Comparison of ENCODE assay signal across 19 mouse cellular contexts in the genomic region with DNA sequence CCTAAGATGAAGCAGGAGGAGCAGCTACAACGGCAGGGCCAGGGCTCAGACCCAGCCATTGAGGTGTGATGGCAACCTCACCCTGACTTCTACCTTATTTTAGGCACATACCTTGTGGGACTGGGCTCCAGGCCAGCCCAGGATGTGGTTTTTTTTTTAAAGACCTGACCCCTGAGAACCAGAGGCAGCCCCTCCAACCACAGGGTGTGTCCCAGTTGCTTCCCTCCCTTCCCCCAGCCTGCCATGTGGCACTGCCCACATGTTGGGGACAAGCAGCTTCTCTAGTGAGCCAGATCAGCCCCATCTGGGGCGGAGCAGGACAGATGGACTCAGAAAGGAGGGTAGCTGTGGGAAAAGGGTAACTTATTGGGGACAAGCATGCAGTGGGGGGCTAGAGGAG. TPM values are rescaled to one million over a fixed set of nuclear protein-coding genes. Genes with fewer than 3 reads are reported as not detected.
DNase-seq lines count a peak whose midpoint lies in the region; ATAC-seq and TF ChIP-seq lines count a peak whose summit lies in the region.
"Had no signal": no experiment of that assay in that cellular context is flagged by ENCODE, and none has a peak within 500 bp of the region (broad histone marks: within the 10 kb centered on the region; RNA-seq: fewer than 3 reads in every experiment).

No protein-coding gene starts in this region.

- ATAC-seq in erythroblast, adult 5-6 weeks (replicated peaks; ENCODE audit: low FRiP score, poor library complexity, severe bottlenecking) = no peak
- ATAC-seq in hindbrain, postnatal 0 days = no peak
- ATAC-seq: forebrain, embryonic 15.5 days; hindbrain, embryonic 16.5 days; Patski had no signal

- no peak overlapping the region for H3K27ac ChIP-seq in hindbrain, postnatal 0 days
- H3K27ac ChIP-seq: forebrain, embryonic 15.5 days; neural tube, embryonic 15.5 days had no signal

- DNase-seq in cerebellum, adult 9-11 months = peak; percentile 51
- DNase-seq in cerebellum, postnatal 4 days (ENCODE audit: low spot score in 2 of 2) = no peak
- DNase-seq in right cerebral cortex, adult 18-20 months = peak; percentile 25
- DNase-seq in right cerebral cortex, postnatal 25 days = no peak
- DNase-seq in induced T-regulatory cell, adult 2 months (ENCODE audit: low read depth) = peak; percentile 63
- DNase-seq in natural killer cell, adult 2 months (ENCODE audit: low spot score in 2 of 2) = peak; percentile 53 to 62
- no peak for DNase-seq in hindbrain, postnatal 0 days (ENCODE audit: low spot score)
- DNase-seq: cerebellum, postnatal 25 days; heart, postnatal 36 days; kidney, adult 8-10 months; kidney, postnatal 36 days; lung, postnatal 36 days had no signal

- H3K4me3 ChIP-seq in hindbrain, postnatal 0 days (ENCODE audit: low read length) = no peak overlapping the region
- H3K4me3 ChIP-seq: forebrain, embryonic 15.5 days; heart, embryonic 12.5 days; neural tube, embryonic 15.5 days had no signal

- no peaks in the 10 kb centered on the region; the same call in 1 of the 2 replicates for H3K4me1 ChIP-seq in hindbrain, postnatal 0 days (ENCODE audit: insufficient read depth, low read length)

- H3K9ac ChIP-seq in hindbrain, postnatal 0 days (replicated peaks; ENCODE audit: low read length) = no peak overlapping the region
- H3K9ac ChIP-seq: forebrain, embryonic 15.5 days; heart, embryonic 12.5 days; neural tube, embryonic 15.5 days had no signal

- no peak overlapping the region for H3K4me2 ChIP-seq in hindbrain, postnatal 0 days (ENCODE audit: low read depth, low read length)
- H3K4me2 ChIP-seq: forebrain, embryonic 15.5 days; heart, embryonic 12.5 days; midbrain, embryonic 11.5 days; neural tube, embryonic 15.5 days had no signal

- 87% methylated on average over 2 of the region's 2 CpGs for WGBS in hindbrain, postnatal 0 days

- H3K9me3 ChIP-seq in hindbrain, postnatal 0 days (ENCODE audit: low read length) = no peaks in the 10 kb centered on the region
- H3K9me3 ChIP-seq: forebrain, embryonic 15.5 days; heart, embryonic 12.5 days; neural tube, embryonic 15.5 days had no signal

- peaks cover 8% of the 10 kb centered on the region; the same call in 1 of the 2 replicates for H3K36me3 ChIP-seq in hindbrain, postnatal 0 days (ENCODE audit: insufficient read depth, low read length)

- H3K27me3 ChIP-seq in hindbrain, postnatal 0 days (ENCODE audit: insufficient read depth, low read length) = no peaks in the 10 kb centered on the region
- H3K27me3 ChIP-seq: forebrain, embryonic 15.5 days; heart, embryonic 12.5 days; neural tube, embryonic 15.5 days; Patski had no signal

- TF ChIP-seq CTCF in hindbrain, postnatal 0 days (IDR thresholded peaks at IDR 0.05; ENCODE audit: low read depth) = no peak

RNA-seq across cellular contexts. Expression of gene Rom1, which starts 2.4 kb away (rescaled TPM):
- total RNA-seq in erythroblast, adult 5-6 weeks (2015; ENCODE audit: low replicate concordance) = 1.2 TPM in 1 of 2 replicates, not detected in the other
- 1.7 and 3.0 TPM in 2 replicates for total RNA-seq in erythroblast, adult 5-6 weeks (2017; ENCODE audit: low replicate concordance)
- total RNA-seq in hindbrain, postnatal 0 days (2014; rRNA removed) = 5.7 and 6.0 TPM in 2 replicates
- polyA plus RNA-seq in hindbrain, postnatal 0 days (2015; fragmentation: Nextera tagmentation; extraction: Ambion mirVana) = 3.5 and 4.0 TPM in 2 replicates

RNA-seq across cellular contexts. Expression of gene Eml3, which starts 2.6 kb away (rescaled TPM):
- 1.7 and 4.8 TPM in 2 replicates for total RNA-seq in erythroblast, adult 5-6 weeks (2015; ENCODE audit: low replicate concordance)
- total RNA-seq in erythroblast, adult 5-6 weeks (2017; ENCODE audit: low replicate concordance) = 6.3 and 8.3 TPM in 2 replicates
- 8.3 and 8.6 TPM in 2 replicates for total RNA-seq in hindbrain, postnatal 0 days (2014; rRNA removed)
- 11.0 and 11.8 TPM in 2 replicates for polyA plus RNA-seq in hindbrain, postnatal 0 days (2015; fragmentation: Nextera tagmentation; extraction: Ambion mirVana)

RNA-seq across cellular contexts. Expression of gene B3gat3, which starts 6.6 kb away (rescaled TPM):
- 12.5 and 14.2 TPM in 2 replicates for total RNA-seq in erythroblast, adult 5-6 weeks (2015; ENCODE audit: low replicate concordance)
- 11.1 and 12.4 TPM in 2 replicates for total RNA-seq in erythroblast, adult 5-6 weeks (2017; ENCODE audit: low replicate concordance)
- 88.7 and 97.5 TPM in 2 replicates for total RNA-seq in hindbrain, postnatal 0 days (2014; rRNA removed)
- polyA plus RNA-seq in hindbrain, postnatal 0 days (2015; fragmentation: Nextera tagmentation; extraction: Ambion mirVana) = 80.9 and 92.3 TPM in 2 replicates

RNA-seq across cellular contexts. Expression of gene Mta2, which starts 14.9 kb away (rescaled TPM):
- total RNA-seq in erythroblast, adult 5-6 weeks (2015; ENCODE audit: low replicate concordance) = 16.9 and 22.8 TPM in 2 replicates
- total RNA-seq in erythroblast, adult 5-6 weeks (2017; ENCODE audit: low replicate concordance) = 39.5 and 54.4 TPM in 2 replicates
- 65.1 and 71.4 TPM in 2 replicates for total RNA-seq in hindbrain, postnatal 0 days (2014; rRNA removed)
- 75.2 and 78.8 TPM in 2 replicates for polyA plus RNA-seq in hindbrain, postnatal 0 days (2015; fragmentation: Nextera tagmentation; extraction: Ambion mirVana)

RNA-seq across cellular contexts. Expression of gene Tut1, which starts 26.9 kb away (rescaled TPM):
- total RNA-seq in erythroblast, adult 5-6 weeks (2015; ENCODE audit: low replicate concordance) = 1.0 and 2.7 TPM in 2 replicates
- total RNA-seq in erythroblast, adult 5-6 weeks (2017; ENCODE audit: low replicate concordance) = 2.3 and 6.8 TPM in 2 replicates
- total RNA-seq in hindbrain, postnatal 0 days (2014; rRNA removed) = 20.8 and 23.4 TPM in 2 replicates
- 16.0 and 16.2 TPM in 2 replicates for polyA plus RNA-seq in hindbrain, postnatal 0 days (2015; fragmentation: Nextera tagmentation; extraction: Ambion mirVana)

Comparison
In these comparisons a context has a peak if more than half of its experiments do, and no peak if none do; other contexts are left out.
1. DNase-seq: peak in cerebellum, adult 9-11 months (single experiment), right cerebral cortex, adult 18-20 months (single experiment), induced T-regulatory cell, adult 2 months (single experiment) and natural killer cell, adult 2 months (2 of 2); none in cerebellum, postnatal 4 days (0 of 2), right cerebral cortex, postnatal 25 days (single experiment) and hindbrain, postnatal 0 days (single experiment).